Mouse (Mus musculus): ENCODE results near the gene Tcp11. TPM values are rescaled to one million over a fixed set of nuclear protein-coding genes. Genes with fewer than 3 reads are reported as not detected.

Gene Tcp11
- total RNA-seq, 2 experiments from 2014 or later: not detected

GRCm38 (mm10) chr17:28022854-28023655, 57.4 kb downstream of the Tcp11 start:
- intact Hi-C loops (cut with DNase I; ENCODE audit: low total_unique reads): no loop called here
- no peak for DNase-seq

GRCm38 (mm10) chr17:28021911-28022310, 58.5 kb downstream of the Tcp11 start:
- no peak for DNase-seq
- intact Hi-C loops (cut with DNase I; ENCODE audit: low total_unique reads): no loop called here

- peak; percentile 56 for DNase-seq
- intact Hi-C loops (cut with DNase I; ENCODE audit: low total_unique reads): no loop called here
Observed at GRCm38 (mm10) chr17:28019785-28020696, 60.4 kb downstream of the Tcp11 start.

- no peak for DNase-seq
- intact Hi-C loops (cut with DNase I; ENCODE audit: low total_unique reads): no loop called here
Observed at GRCm38 (mm10) chr17:28018776-28019175, 61.7 kb downstream of the Tcp11 start.

- no peak for DNase-seq
- intact Hi-C loops (cut with DNase I; ENCODE audit: low total_unique reads): no loop called here
Observed at GRCm38 (mm10) chr17:28018344-28018743, 62.1 kb downstream of the Tcp11 start.

Other genes with a start within 250 kb of the Tcp11 start
- gene Snrpc, start 242.5 kb downstream of the Tcp11 start, total RNA-seq (2021): 10 to 100 TPM; 79.1 to 81.2 TPM
- gene Uhrf1bp1, start 224.2 kb downstream of the Tcp11 start, total RNA-seq (2021): 10 to 100 TPM; 15.8 to 16.6 TPM
- 10 to 100 TPM; 13.9 to 14.6 TPM for gene Anks1, start 171.3 kb downstream of the Tcp11 start, total RNA-seq (2021)
- gene Taf11, start 170.8 kb downstream of the Tcp11 start, total RNA-seq (2021): 10 to 100 TPM; 16.5 to 17.7 TPM
- gene Scube3, start 61.5 kb upstream of the Tcp11 start, total RNA-seq (2021): under 1 TPM; 0.20 to 0.62 TPM
- gene Zfp523, start 96.5 kb upstream of the Tcp11 start, total RNA-seq (2021): 10 to 100 TPM; 14.4 to 16.2 TPM
- 1 to 10 TPM; 2.2 to 2.7 TPM for gene Def6, start 127.1 kb upstream of the Tcp11 start, total RNA-seq (2021)
- gene Ppard, start 152.1 kb upstream of the Tcp11 start, total RNA-seq (2021): 10 to 100 TPM; 29.2 to 29.5 TPM
- 10 to 100 TPM; 10.2 to 10.4 TPM for gene Fance, start 232.9 kb upstream of the Tcp11 start, total RNA-seq (2021)
- gene Rpl10a, start 247.8 kb upstream of the Tcp11 start, total RNA-seq (2021): 100 to 1,000 TPM; 541 to 620 TPM

Measured in gastrocnemius, postnatal 14 days (tissue).